Mouse (Mus musculus) splenic B cell, adult 2 months (primary cell): ENCODE measurements around the gene Parp1.
"Not testable (repeated sequence)": the region's sequence is repeated elsewhere in the genome, so short reads cannot be mapped to it uniquely, and the experiment has no call there.

ENCODE experiments used
- DNase-seq: peaks from one replicate; pipeline ENCODE4 v3.0.0-alpha.2; 2011; ENCODE audit warnings: low read depth, low spot score
- H3K27me3 ChIP-seq: 2 replicates; pipeline ENCODE4 v1.6.1; 2012; ENCODE audit warnings: mild to moderate bottlenecking, low read length, moderate library complexity, mixed read lengths; ENCODE audit not compliant: control insufficient read depth, poor library complexity, insufficient read depth, severe bottlenecking
- H3K36me3 ChIP-seq: 2 replicates; pipeline ENCODE4 v1.6.1; 2012; ENCODE audit warnings: mild to moderate bottlenecking, low read length, moderate library complexity, mixed read lengths; ENCODE audit not compliant: control insufficient read depth, poor library complexity, insufficient read depth, severe bottlenecking

Parp1 gene

GRCm38 (mm10) chr1:180572154-180572553 lies 3.4 kb downstream of the Parp1 start:
- Histone ChIP-seq H3K27me3 (no peaks in the 10 kb centered on the region), H3K36me3 (peaks cover 6% of the 10 kb centered on the region)
- no peak for DNase-seq

GRCm38 (mm10) chr1:180576524-180576923 lies 7.8 kb downstream of the Parp1 start:
- peaks cover 15% of the 10 kb centered on the region for H3K36me3 ChIP-seq

GRCm38 (mm10) chr1:180577837-180578236 lies 9.1 kb downstream of the Parp1 start:
- Histone ChIP-seq H3K27me3 (no peaks in the 10 kb centered on the region), H3K36me3 (peaks cover 16% of the 10 kb centered on the region)
- DNase-seq, result no peak

More at GRCm38 (mm10) chr1:180576524-180576923, 7.8 kb downstream of the Parp1 start:
- no peak for DNase-seq
- no peaks in the 10 kb centered on the region for H3K27me3 ChIP-seq

- H3K36me3 ChIP-seq, result peaks cover 49% of the 10 kb centered on the region
- peak; percentile 86 for DNase-seq
- no peaks in the 10 kb centered on the region for H3K27me3 ChIP-seq
Observed at GRCm38 (mm10) chr1:180587792-180588442, 19.2 kb downstream of the Parp1 start.

- DNase-seq, result no peak
- H3K27me3 ChIP-seq, result no peaks in the 10 kb centered on the region
Observed at GRCm38 (mm10) chr1:180600578-180600977, 31.9 kb downstream of the Parp1 start.

GRCm38 (mm10) chr1:180601806-180602205 lies 33.1 kb downstream of the Parp1 start:
- Histone ChIP-seq H3K27me3 (no peaks in the 10 kb centered on the region), H3K36me3 (peaks cover 13% of the 10 kb centered on the region)
- DNase-seq, result peak; percentile 84

More at GRCm38 (mm10) chr1:180600578-180600977, 31.9 kb downstream of the Parp1 start:
- peaks cover 22% of the 10 kb centered on the region for H3K36me3 ChIP-seq

GRCm38 (mm10) chr1:180604579-180604978 lies 35.9 kb downstream of the Parp1 start:
- no peak for DNase-seq
- Histone ChIP-seq H3K36me3 (peaks cover 4% of the 10 kb centered on the region), H3K27me3 (no peaks in the 10 kb centered on the region)

- H3K27me3 ChIP-seq, result no peaks in the 10 kb centered on the region
- H3K36me3 ChIP-seq, result no peaks in the 10 kb centered on the region; the same call in 1 of the 2 replicates
- DNase-seq, result no peak
Observed at GRCm38 (mm10) chr1:180606106-180606505, 37.4 kb downstream of the Parp1 start.

- Histone ChIP-seq H3K27me3 (no peaks in the 10 kb centered on the region), H3K36me3 (no peaks in the 10 kb centered on the region; the same call in 1 of the 2 replicates)
- DNase-seq, result no peak
Observed at GRCm38 (mm10) chr1:180606796-180607577, 38.3 kb downstream of the Parp1 start.

- H3K27me3 ChIP-seq, result no peaks in the 10 kb centered on the region
- no peaks in the 10 kb centered on the region; the same call in 1 of the 2 replicates for H3K36me3 ChIP-seq
- no peak for DNase-seq
Observed at GRCm38 (mm10) chr1:180607578-180607879, 38.8 kb downstream of the Parp1 start.

- not testable (repeated sequence) for H3K27me3 ChIP-seq, H3K36me3 ChIP-seq, DNase-seq
Observed at GRCm38 (mm10) chr1:180611842-180612241, 43.1 kb downstream of the Parp1 start.

- H3K36me3 ChIP-seq, result no peaks in the 10 kb centered on the region
- no peaks in the 10 kb centered on the region for H3K27me3 ChIP-seq
- DNase-seq, result no peak
Observed at GRCm38 (mm10) chr1:180616762-180617161, 48.0 kb downstream of the Parp1 start.

- no peaks in the 10 kb centered on the region for H3K36me3 ChIP-seq
- DNase-seq, result no peak
- no peaks in the 10 kb centered on the region for H3K27me3 ChIP-seq
Observed at GRCm38 (mm10) chr1:180622389-180622788, 53.7 kb downstream of the Parp1 start.

- H3K36me3 ChIP-seq, result no peaks in the 10 kb centered on the region
- DNase-seq, result peak; percentile 55
- no peaks in the 10 kb centered on the region for H3K27me3 ChIP-seq
Observed at GRCm38 (mm10) chr1:180623911-180624310, 55.2 kb downstream of the Parp1 start.

- no peaks in the 10 kb centered on the region for H3K36me3 ChIP-seq
- H3K27me3 ChIP-seq, result no peaks in the 10 kb centered on the region
- DNase-seq, result no peak
Observed at GRCm38 (mm10) chr1:180626141-180626540, 57.4 kb downstream of the Parp1 start.
